Mouse (Mus musculus) C2C12 (cell line): ENCODE measurements around the gene Wdr61. TPM values are rescaled to one million over a fixed set of nuclear protein-coding genes. Genes with fewer than 3 reads are reported as not detected.
A peak's percentile ranks its signal among the peaks of the same experiment; 100 is the strongest.
"Not testable (repeated sequence)": the region's sequence is repeated elsewhere in the genome, so short reads cannot be mapped to it uniquely, and the experiment has no call there.

Experiments
- H3K27me3 ChIP-seq: one replicate; pipeline ENCODE4 v1.6.1; 2011; ENCODE audit not compliant: control insufficient read depth, insufficient read depth, insufficient read length
- H3K36me3 ChIP-seq: one replicate; pipeline ENCODE4 v1.6.1; 2011; ENCODE audit not compliant: control insufficient read depth, insufficient read depth
- H3K4me3 ChIP-seq: one replicate; pipeline ENCODE4 v1.5.1; 2011; ENCODE audit warnings: mild to moderate bottlenecking, control low read depth; ENCODE audit not compliant: poor library complexity, insufficient read depth, severe bottlenecking
- H3K79me2 ChIP-seq: one replicate; pipeline ENCODE4 v1.6.1; 2011; ENCODE audit not compliant: control insufficient read depth, insufficient read depth
- H3K79me3 ChIP-seq: one replicate; pipeline ENCODE4 v1.6.1; 2011; ENCODE audit warnings: low read depth, control low read depth
- H3ac ChIP-seq: one replicate; pipeline ENCODE3; 2011; ENCODE audit warnings: low read depth; ENCODE audit not compliant: control insufficient read depth, insufficient read length
- CEBPB ChIP-seq: IDR thresholded peaks from one replicate; pipeline ENCODE4 v1.6.1; 2011; ENCODE audit warnings: low read depth, mild to moderate bottlenecking, control low read depth, moderate library complexity
- CTCF ChIP-seq: IDR thresholded peaks from one replicate; pipeline ENCODE4 v1.5.1; 2011; ENCODE audit not compliant: control insufficient read depth, insufficient read depth, insufficient read length
- FOSL1 ChIP-seq: IDR thresholded peaks from one replicate; pipeline ENCODE4 v1.8.0; 2011; ENCODE audit warnings: mild to moderate bottlenecking, low read length; ENCODE audit not compliant: poor library complexity, insufficient read depth, severe bottlenecking
- MAX ChIP-seq: IDR thresholded peaks from one replicate; pipeline ENCODE4 v1.6.1; 2011; ENCODE audit warnings: mild to moderate bottlenecking, control low read depth
- MYOD1 ChIP-seq: IDR thresholded peaks from one replicate; pipeline ENCODE4 v1.6.1; 2011; ENCODE audit warnings: low read depth; ENCODE audit not compliant: control insufficient read depth, insufficient read length
- MYOG ChIP-seq: IDR thresholded peaks from one replicate; pipeline ENCODE4 v1.6.1; 2011; ENCODE audit not compliant: control insufficient read depth, insufficient read length; ENCODE audit errors: extremely low read depth
- USF1 ChIP-seq: IDR thresholded peaks from one replicate; pipeline ENCODE4 v1.6.1; 2011; ENCODE audit warnings: low read depth, mild to moderate bottlenecking, control low read depth, moderate library complexity
- polyA plus RNA-seq: library from polyadenylated mRNA; unstranded; fragments of >200 nt; fragmentation: generic; extraction: Trizol; gene quantifications from one replicate; pipeline ENCODE4 v1.2.1, GENCODE M21; 2012; ENCODE audit warnings: missing spikeins

The Wdr61 gene
- polyA plus RNA-seq, 1 experiment = 55.9 TPM

GRCm38 (mm10) chr9:54702581-54702980, 31.7 kb downstream of the Wdr61 start:
- TF ChIP-seq MYOG = no peak
- no peaks in the 10 kb centered on the region for H3K79me2 ChIP-seq
- H3ac ChIP-seq = no peak overlapping the region
- H3K4me3 ChIP-seq = no peak overlapping the region
- H3K27me3 ChIP-seq = no peaks in the 10 kb centered on the region
- H3K36me3 ChIP-seq = no peaks in the 10 kb centered on the region
- H3K79me3 ChIP-seq = no peaks in the 10 kb centered on the region

- Histone ChIP-seq H3K79me3 (no peaks in the 10 kb centered on the region), H3K4me3 (no peak overlapping the region), H3ac (no peak overlapping the region), H3K27me3 (no peaks in the 10 kb centered on the region), H3K79me2 (no peaks in the 10 kb centered on the region), H3K36me3 (no peaks in the 10 kb centered on the region)
- TF ChIP-seq MYOD1 (no peak), CEBPB (no peak), FOSL1 (no peak), MYOG (no peak), MAX (no peak), CTCF (no peak), USF1 (no peak)
These were observed 33.6 kb downstream of the Wdr61 start for GRCm38 (mm10) chr9:54700746-54701145.

- no peaks in the 10 kb centered on the region for H3K79me2 ChIP-seq
These were observed 34.2 kb downstream of the Wdr61 start for GRCm38 (mm10) chr9:54700174-54700475.

GRCm38 (mm10) chr9:54699345-54700173, 34.8 kb downstream of the Wdr61 start:
- no peaks in the 10 kb centered on the region for H3K79me3 ChIP-seq
- peak overlapping the region; percentile 34 for H3K4me3 ChIP-seq
- no peaks in the 10 kb centered on the region for H3K79me2 ChIP-seq
- H3K36me3 ChIP-seq = no peaks in the 10 kb centered on the region
- H3K27me3 ChIP-seq = no peaks in the 10 kb centered on the region
- no peak for TF ChIP-seq MYOG
- TF ChIP-seq USF1 = no peak
- peak overlapping the region; percentile 81 for H3ac ChIP-seq

More at GRCm38 (mm10) chr9:54700174-54700475, 34.2 kb downstream of the Wdr61 start:
- Histone ChIP-seq H3K79me3 (no peaks in the 10 kb centered on the region), H3ac (peak overlapping the region; percentile 81), H3K27me3 (no peaks in the 10 kb centered on the region), H3K36me3 (no peaks in the 10 kb centered on the region), H3K4me3 (peak overlapping the region; percentile 34)
- no peak for TF ChIP-seq CTCF
- TF ChIP-seq FOSL1 = no peak
- TF ChIP-seq MYOG = no peak
- TF ChIP-seq USF1 = no peak
- no peak for TF ChIP-seq MYOD1
- no peak for TF ChIP-seq CEBPB

- H3K79me2 ChIP-seq = no peaks in the 10 kb centered on the region
- no peaks in the 10 kb centered on the region for H3K79me3 ChIP-seq
- peak overlapping the region; percentile 34 for H3K4me3 ChIP-seq
- peak overlapping the region; percentile 81 for H3ac ChIP-seq
- no peaks in the 10 kb centered on the region for H3K27me3 ChIP-seq
- TF ChIP-seq FOSL1 (no peak), USF1 (no peak), CEBPB (no peak), CTCF (no peak), MAX (no peak), MYOD1 (no peak), MYOG (no peak)
- no peaks in the 10 kb centered on the region for H3K36me3 ChIP-seq
These were observed 35.3 kb downstream of the Wdr61 start for GRCm38 (mm10) chr9:54699087-54699344.

- no peaks in the 10 kb centered on the region for H3K79me3 ChIP-seq
- no peaks in the 10 kb centered on the region for H3K36me3 ChIP-seq
- H3K27me3 ChIP-seq = no peaks in the 10 kb centered on the region
- H3ac ChIP-seq = peak within 1 kb of the TSS; percentile 81
- peak within 1 kb of the TSS; percentile 34 for H3K4me3 ChIP-seq
- no peak for TF ChIP-seq MAX
- TF ChIP-seq USF1 = no peak
- no peak for TF ChIP-seq MYOG
- no peak for TF ChIP-seq CTCF
- TF ChIP-seq MYOD1 = no peak
- no peak for TF ChIP-seq FOSL1
- TF ChIP-seq CEBPB = no peak
- H3K79me2 ChIP-seq = no peaks in the 10 kb centered on the region
These were observed 35.8 kb downstream of the Wdr61 start, which contains the start of gene Dnaja4 for GRCm38 (mm10) chr9:54698318-54699086. TSS of gene Dnaja4 (plus strand) at chr9:54698873.

- H3K79me2 ChIP-seq, H3K79me3 ChIP-seq, H3K36me3 ChIP-seq, H3K4me3 ChIP-seq, H3ac ChIP-seq: not testable (repeated sequence)
- H3K27me3 ChIP-seq = peaks cover 15% of the 10 kb centered on the region
These were observed 43.0 kb downstream of the Wdr61 start for GRCm38 (mm10) chr9:54691241-54691805.

- H3ac ChIP-seq, H3K36me3 ChIP-seq, H3K4me3 ChIP-seq, H3K79me3 ChIP-seq, H3K79me2 ChIP-seq: not testable (repeated sequence)
- H3K27me3 ChIP-seq = peaks cover 15% of the 10 kb centered on the region
These were observed 43.6 kb downstream of the Wdr61 start for GRCm38 (mm10) chr9:54690697-54691096.
